Mouse (Mus musculus) liver, embryonic 11.5 days (tissue): ENCODE data around the gene Spock3. TPM values are rescaled to one million over a fixed set of nuclear protein-coding genes. Genes with fewer than 3 reads are reported as not detected.
"Not testable (repeated sequence)": the region's sequence is repeated elsewhere in the genome, so short reads cannot be mapped to it uniquely, and the experiment has no call there.

Experiments used
- ATAC-seq: fragments of 200-750 bp; cut with Nextera tagmentation; replicated peaks from 2 replicates; pipeline ENCODE4 v1.8.0; 2017; ENCODE audit warnings: moderate number of reproducible peaks, mild to moderate bottlenecking, moderate TSS enrichment, moderate library complexity; ENCODE audit not compliant: low FRiP score
- DNase-seq: peaks from one replicate; pipeline ENCODE4 v3.0.0-alpha.2; 2017; ENCODE audit warnings: low spot score
- H3K27ac ChIP-seq: fragments of 300-500 bp; sonication (generic); 2 replicates; pipeline ENCODE4 v1.5.1; 2014; ENCODE audit warnings: mild to moderate bottlenecking, low read depth, low read length, control low read depth
- H3K27me3 ChIP-seq: fragments of 300-500 bp; sonication (generic); replicated peaks from 2 replicates; pipeline ENCODE4 v1.6.1; 2014; ENCODE audit warnings: low read length, mixed read lengths; ENCODE audit not compliant: control insufficient read depth, insufficient read depth
- H3K36me3 ChIP-seq: fragments of 300-500 bp; sonication (generic); 2 replicates; pipeline ENCODE4 v1.6.1; 2014; ENCODE audit warnings: mild to moderate bottlenecking, low read length, moderate library complexity, mixed read lengths; ENCODE audit not compliant: control insufficient read depth, insufficient read depth
- H3K4me1 ChIP-seq: fragments of 300-500 bp; sonication (generic); replicated peaks from 2 replicates; pipeline ENCODE4 v1.6.1; 2014; ENCODE audit warnings: low read length, mixed read lengths; ENCODE audit not compliant: control insufficient read depth, insufficient read depth
- H3K4me2 ChIP-seq: fragments of 300-500 bp; sonication (generic); 2 replicates; pipeline ENCODE4 v1.6.1; 2014; ENCODE audit warnings: mild to moderate bottlenecking, control low read depth, moderate library complexity
- H3K4me3 ChIP-seq: fragments of 300-500 bp; sonication (generic); 2 replicates; pipeline ENCODE4 v1.5.1; 2014; ENCODE audit warnings: low read depth, low read length, control low read depth
- H3K9ac ChIP-seq: fragments of 300-500 bp; sonication (generic); 2 replicates; pipeline ENCODE4 v1.6.1; 2014; ENCODE audit warnings: low read depth, low read length, control low read depth
- H3K9me3 ChIP-seq: fragments of 300-500 bp; sonication (generic); 2 replicates; pipeline ENCODE4 v1.6.1; 2016; ENCODE audit warnings: low read length, inconsistent platforms, mixed read lengths; ENCODE audit not compliant: control insufficient read depth
- WGBS: fragments of 180-500 bp; shearing (Covaris S2); extraction: QIAGEN DNeasy Blood & Tissue Kit; methylation state at CpG from one replicate; pipeline ENCODE4 v1.1.7; 2014; 5-methylcytosine and 5-hydroxymethylcytosine counted together
- polyA plus RNA-seq: library from polyadenylated mRNA; unstranded; fragments of >200 nt; fragmentation: Nextera tagmentation; extraction: Ambion mirVana; gene quantifications from 2 replicates; pipeline ENCODE4 v1.2.1, GENCODE M21; 2014

Spock3 gene
- polyA plus RNA-seq, 1 experiment from 2014 or later: 1.4 TPM

DNA sequence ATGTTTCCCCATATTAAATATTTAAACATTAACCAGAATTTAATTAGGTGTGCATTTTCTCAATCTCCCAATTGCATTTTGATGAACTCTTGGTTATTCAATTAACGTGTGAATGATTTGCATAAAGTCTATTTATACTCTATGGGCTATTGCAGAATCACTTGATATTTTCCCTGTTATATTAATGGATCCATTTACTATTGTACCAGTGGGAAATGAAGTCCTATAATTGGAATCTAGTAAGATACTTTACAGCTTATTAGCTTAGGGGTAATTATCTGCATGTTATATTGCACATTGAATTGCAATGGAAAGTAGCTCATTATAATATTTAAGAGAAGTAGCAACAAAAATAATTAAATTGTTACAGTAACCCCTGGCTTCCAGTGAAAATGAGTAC lies 162.1 kb downstream of the Spock3 start:
- no peak overlapping the region for H3K4me2 ChIP-seq
- no peak for ATAC-seq
- 49% methylated on average over 1 of the region's 1 CpGs for WGBS
- no peaks in the 10 kb centered on the region for H3K4me1 ChIP-seq
- no peaks in the 10 kb centered on the region for H3K9me3 ChIP-seq
- H3K9ac ChIP-seq: no peak overlapping the region
- no peaks in the 10 kb centered on the region for H3K36me3 ChIP-seq
- H3K27ac ChIP-seq: no peak overlapping the region
- H3K4me3 ChIP-seq: no peak overlapping the region
- no peak for DNase-seq
- no peaks in the 10 kb centered on the region for H3K27me3 ChIP-seq

DNA sequence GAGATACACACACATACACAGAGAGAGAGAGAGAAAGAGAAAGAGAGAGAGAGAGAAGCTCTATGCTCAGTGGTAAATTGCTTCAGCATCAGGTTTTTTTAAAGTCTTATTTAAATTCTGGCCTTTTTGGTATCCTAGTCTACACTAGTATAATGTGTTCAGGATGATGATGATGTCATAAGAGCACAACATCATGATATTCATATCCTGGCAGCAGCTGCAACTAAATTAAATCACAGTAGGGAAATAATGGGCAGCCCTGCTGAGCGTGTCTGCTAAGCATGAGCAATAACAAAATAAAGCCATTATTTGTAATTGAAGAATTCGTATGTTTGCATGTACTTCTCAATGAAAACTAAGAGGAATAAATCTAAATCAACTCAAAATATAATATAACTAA lies 169.7 kb downstream of the Spock3 start:
- 73% methylated on average over 2 of the region's 2 CpGs for WGBS

DNA sequence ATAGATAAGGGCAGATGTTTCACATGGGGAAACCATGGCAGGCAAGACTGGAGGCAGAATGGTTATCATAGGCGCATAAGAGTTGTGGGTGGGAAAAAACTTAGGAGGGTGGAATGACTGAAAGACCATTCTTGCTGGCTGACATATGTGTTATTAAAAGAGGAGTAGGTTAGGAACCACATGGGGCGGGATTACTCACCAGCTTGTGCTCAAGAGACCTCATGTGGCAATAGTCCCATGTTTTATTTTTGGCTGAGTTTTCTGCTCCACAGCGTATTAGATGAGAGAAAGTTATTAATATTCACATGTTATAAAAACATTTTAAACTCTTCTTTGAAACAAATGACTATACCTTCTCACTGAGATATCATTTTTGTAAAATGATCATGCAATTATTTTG lies 184.6 kb downstream of the Spock3 start:
- ATAC-seq: no peak
- no peaks in the 10 kb centered on the region for H3K36me3 ChIP-seq
- H3K27me3 ChIP-seq: no peaks in the 10 kb centered on the region
- H3K9ac ChIP-seq: no peak overlapping the region
- H3K9me3 ChIP-seq: no peaks in the 10 kb centered on the region
- H3K4me2 ChIP-seq: no peak overlapping the region
- no peaks in the 10 kb centered on the region for H3K4me1 ChIP-seq
- 83% methylated on average over 3 of the region's 3 CpGs for WGBS
- no peak overlapping the region for H3K27ac ChIP-seq
- DNase-seq: no peak
- H3K4me3 ChIP-seq: no peak overlapping the region

More for the DNA sequence above, 169.7 kb downstream of the Spock3 start:
- H3K36me3 ChIP-seq: no peaks in the 10 kb centered on the region
- H3K27me3 ChIP-seq: no peaks in the 10 kb centered on the region
- H3K4me2 ChIP-seq: no peak overlapping the region
- no peaks in the 10 kb centered on the region for H3K9me3 ChIP-seq
- DNase-seq: no peak
- H3K4me3 ChIP-seq: no peak overlapping the region
- ATAC-seq: no peak
- H3K4me1 ChIP-seq: no peaks in the 10 kb centered on the region
- H3K9ac ChIP-seq: no peak overlapping the region
- no peak overlapping the region for H3K27ac ChIP-seq

DNA sequence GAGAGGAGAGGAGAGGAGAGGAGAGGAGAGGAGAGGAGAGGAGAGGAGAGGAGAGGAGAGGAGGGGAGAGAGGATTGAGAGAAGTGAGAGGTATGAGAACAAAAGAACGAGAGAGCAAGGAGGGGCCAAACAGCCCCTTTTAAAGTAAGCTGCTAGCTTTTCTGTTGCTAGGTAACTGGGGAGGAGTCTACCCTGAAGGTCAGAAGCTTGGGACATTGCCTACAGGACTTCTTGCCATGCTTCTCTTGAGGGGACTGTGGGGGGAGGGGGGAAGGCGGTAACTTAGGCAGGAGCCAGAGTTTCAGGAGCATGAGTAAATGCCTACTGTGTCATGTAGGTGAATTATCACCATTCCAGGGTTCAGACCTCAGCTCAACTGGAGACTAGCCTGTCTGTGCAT lies 213.1 kb downstream of the Spock3 start:
- WGBS: 71% methylated on average over 2 of the region's 2 CpGs
- DNase-seq, H3K4me3 ChIP-seq, H3K4me1 ChIP-seq, H3K9ac ChIP-seq, ATAC-seq, H3K27ac ChIP-seq, H3K27me3 ChIP-seq, H3K9me3 ChIP-seq, H3K4me2 ChIP-seq, H3K36me3 ChIP-seq: not testable (repeated sequence)

DNA sequence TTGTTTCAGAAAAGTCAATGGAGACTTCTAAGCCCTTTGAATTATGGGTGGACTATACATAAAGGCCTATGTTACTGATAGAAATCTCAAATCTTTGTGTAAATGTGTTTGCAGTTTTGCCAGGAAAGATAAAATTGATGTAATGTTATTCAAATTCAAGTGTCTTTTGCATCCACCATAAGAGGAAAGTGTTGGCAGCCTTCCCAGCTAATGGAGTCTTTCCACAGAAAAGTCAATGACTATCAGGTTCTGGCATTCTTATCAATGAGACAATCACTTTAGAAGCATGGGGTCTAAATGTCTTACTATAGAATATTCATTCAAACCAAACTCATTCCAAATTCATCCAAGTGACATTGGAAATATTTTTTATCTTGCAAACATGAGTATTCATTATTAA lies 214.5 kb downstream of the Spock3 start:
- DNase-seq (no peak), ATAC-seq (no peak)
- H3K36me3 ChIP-seq: no peaks in the 10 kb centered on the region
- no peaks in the 10 kb centered on the region for H3K9me3 ChIP-seq
- no peak overlapping the region for H3K4me3 ChIP-seq
- no peak overlapping the region for H3K27ac ChIP-seq
- no peaks in the 10 kb centered on the region for H3K27me3 ChIP-seq
- no peak overlapping the region for H3K9ac ChIP-seq
- H3K4me2 ChIP-seq: no peak overlapping the region
- no peaks in the 10 kb centered on the region for H3K4me1 ChIP-seq

DNA sequence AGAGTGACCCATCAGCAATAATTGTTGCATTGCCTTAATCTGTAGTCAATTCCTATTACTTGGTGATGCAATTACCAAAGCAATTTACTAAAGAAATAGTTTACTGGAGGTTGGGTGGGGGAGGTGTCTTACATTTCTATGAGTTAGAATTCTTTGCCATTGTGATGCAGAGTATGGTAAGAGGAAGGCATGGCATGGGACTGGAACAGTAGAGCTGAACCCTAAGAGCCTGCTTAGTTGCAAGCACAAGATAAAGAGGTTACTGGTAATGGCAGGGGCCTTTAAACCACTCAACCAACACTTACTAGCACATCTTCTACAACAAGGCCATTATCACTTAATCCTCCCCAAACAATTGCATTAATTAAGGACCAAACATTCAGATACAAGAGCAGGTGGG lies 219.1 kb downstream of the Spock3 start:
- Histone ChIP-seq H3K27ac (no peak overlapping the region), H3K4me2 (no peak overlapping the region), H3K9ac (no peak overlapping the region), H3K4me1 (no peaks in the 10 kb centered on the region), H3K9me3 (no peaks in the 10 kb centered on the region), H3K27me3 (no peaks in the 10 kb centered on the region), H3K36me3 (no peaks in the 10 kb centered on the region), H3K4me3 (no peak overlapping the region)
- ATAC-seq (no peak), DNase-seq (no peak)

DNA sequence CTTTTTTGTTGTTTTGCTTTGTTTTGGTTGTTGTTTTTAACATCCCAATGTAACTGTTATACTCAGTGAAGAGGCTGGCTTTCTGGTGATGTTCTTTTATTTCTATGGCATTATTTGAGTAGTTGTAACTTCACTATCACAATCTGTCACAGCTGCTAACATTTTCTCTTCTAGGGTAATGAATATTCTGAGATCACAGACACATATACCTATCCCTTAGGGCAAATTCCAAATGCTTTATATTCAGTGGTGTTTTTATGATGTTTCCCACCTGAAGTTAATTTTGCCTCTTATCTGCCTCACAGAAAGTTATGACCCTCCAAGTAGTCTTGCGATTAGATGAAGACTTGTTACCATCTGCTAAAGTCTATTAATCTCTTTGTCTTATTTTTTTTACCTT lies 230.5 kb downstream of the Spock3 start:
- Histone ChIP-seq H3K36me3 (no peaks in the 10 kb centered on the region), H3K9ac (no peak overlapping the region), H3K4me3 (no peak overlapping the region), H3K9me3 (no peaks in the 10 kb centered on the region), H3K4me1 (no peaks in the 10 kb centered on the region), H3K27me3 (no peaks in the 10 kb centered on the region), H3K27ac (no peak overlapping the region), H3K4me2 (no peak overlapping the region)
- ATAC-seq (no peak), DNase-seq (no peak)
- 83% methylated on average over 1 of the region's 1 CpGs for WGBS

DNA sequence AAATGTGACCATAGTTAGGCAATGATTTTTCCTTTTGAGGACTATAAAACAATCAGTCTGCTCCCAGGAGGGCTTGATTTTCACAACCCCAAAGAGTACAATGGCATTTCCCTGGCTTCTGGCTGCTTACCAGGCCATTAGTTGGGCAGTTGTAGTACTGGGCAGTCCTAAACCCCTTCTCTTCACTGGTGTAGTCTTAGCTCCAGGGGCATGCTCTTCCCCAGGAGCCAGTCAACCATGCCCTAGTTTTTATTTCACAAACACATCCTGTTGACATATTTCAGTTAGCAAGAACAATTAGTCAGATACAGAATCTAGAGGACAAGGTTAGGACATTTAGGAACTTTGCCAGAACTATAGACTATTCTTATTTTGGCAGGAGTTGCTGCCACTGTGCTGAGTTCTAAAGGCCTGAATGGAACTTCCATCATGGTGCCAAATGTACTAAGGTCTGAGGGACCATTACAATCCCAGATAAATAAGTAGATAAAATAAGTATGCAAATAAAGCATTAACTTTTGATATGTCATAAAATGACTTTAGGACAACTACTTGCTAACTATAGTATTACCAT lies 308.1 kb downstream of the Spock3 start:
- no peaks in the 10 kb centered on the region for H3K9me3 ChIP-seq
- H3K36me3 ChIP-seq: no peaks in the 10 kb centered on the region
- no peak for ATAC-seq
- no peak overlapping the region for H3K4me2 ChIP-seq
- no peak overlapping the region for H3K4me3 ChIP-seq
- H3K27me3 ChIP-seq: no peaks in the 10 kb centered on the region
- H3K4me1 ChIP-seq: no peaks in the 10 kb centered on the region
- no peak overlapping the region for H3K27ac ChIP-seq
- no peak overlapping the region for H3K9ac ChIP-seq
- no peak for DNase-seq

DNA sequence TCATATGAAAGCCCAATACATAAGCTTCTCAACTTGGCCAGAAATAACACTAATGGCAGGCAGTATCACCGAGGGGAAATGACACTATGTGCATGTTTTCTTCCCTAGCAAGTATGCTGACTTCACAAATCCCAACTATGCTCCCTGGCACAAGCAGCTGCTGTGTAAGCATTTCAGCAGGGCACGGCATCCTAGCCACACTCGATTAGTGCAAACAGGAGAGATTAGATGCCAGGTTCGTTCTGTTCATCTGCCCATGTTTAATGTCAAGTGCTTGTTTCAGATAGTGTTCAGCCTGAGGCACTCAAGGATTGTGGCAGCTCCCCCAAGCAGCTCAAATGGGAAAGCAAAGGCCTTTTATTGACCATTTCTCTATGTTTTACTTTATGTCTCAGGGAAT lies 311.7 kb downstream of the Spock3 start:
- H3K4me2 ChIP-seq: no peak overlapping the region
- 69% methylated on average over 4 of the region's 4 CpGs for WGBS

More for the DNA sequence above, 311.7 kb downstream of the Spock3 start:
- DNase-seq (no peak), ATAC-seq (no peak)
- Histone ChIP-seq H3K27me3 (no peaks in the 10 kb centered on the region), H3K36me3 (no peaks in the 10 kb centered on the region), H3K9me3 (no peaks in the 10 kb centered on the region), H3K4me3 (no peak overlapping the region), H3K27ac (no peak overlapping the region), H3K4me1 (no peaks in the 10 kb centered on the region), H3K9ac (no peak overlapping the region)
